Mouse (Mus musculus) bone marrow, adult 2 months (tissue): ENCODE measurements at regions not wholly inside any gene's neighbourhood (a gene's known extent, or its start where the extent isn't known, plus 50 kb on each side); places are given as distances from the start of the nearest gene placed in this dataset.

Source experiments
- H3K27ac ChIP-seq: fragments of 200-500 bp; 2 replicates; pipeline ENCODE4 v1.5.1; 2012; ENCODE audit warnings: low read depth, mild to moderate bottlenecking, control low read depth, inconsistent platforms, low read length; ENCODE audit not compliant: control insufficient read depth, poor library complexity, insufficient read depth
- H3K4me1 ChIP-seq: fragments of 200-500 bp; 2 replicates; pipeline ENCODE4 v1.6.1; 2011; ENCODE audit warnings: low read length; ENCODE audit not compliant: control insufficient read depth, insufficient read depth
- H3K4me3 ChIP-seq: fragments of 200-500 bp; replicated peaks from 2 replicates; pipeline ENCODE3; 2011; ENCODE audit warnings: mild to moderate bottlenecking, low read depth, low read length, control low read depth; ENCODE audit not compliant: control insufficient read depth
- CTCF ChIP-seq: fragments of 200-500 bp; IDR thresholded peaks from 2 replicates; pipeline ENCODE4 v1.5.1; 2011; ENCODE audit warnings: low read length, control low read depth; ENCODE audit not compliant: control insufficient read depth, insufficient read depth
- POLR2A ChIP-seq: fragments of 200-500 bp; IDR thresholded peaks from 2 replicates; pipeline ENCODE4 v1.6.1; 2011; ENCODE audit warnings: low read depth, mild to moderate bottlenecking, control low read depth, low read length, borderline replicate concordance; ENCODE audit not compliant: control insufficient read depth
- WGBS: fragments of 180-500 bp; shearing (Covaris S2); methylation state at CpG from one replicate; pipeline ENCODE4 v1.1.7; 2018; 5-methylcytosine and 5-hydroxymethylcytosine counted together

DNA sequence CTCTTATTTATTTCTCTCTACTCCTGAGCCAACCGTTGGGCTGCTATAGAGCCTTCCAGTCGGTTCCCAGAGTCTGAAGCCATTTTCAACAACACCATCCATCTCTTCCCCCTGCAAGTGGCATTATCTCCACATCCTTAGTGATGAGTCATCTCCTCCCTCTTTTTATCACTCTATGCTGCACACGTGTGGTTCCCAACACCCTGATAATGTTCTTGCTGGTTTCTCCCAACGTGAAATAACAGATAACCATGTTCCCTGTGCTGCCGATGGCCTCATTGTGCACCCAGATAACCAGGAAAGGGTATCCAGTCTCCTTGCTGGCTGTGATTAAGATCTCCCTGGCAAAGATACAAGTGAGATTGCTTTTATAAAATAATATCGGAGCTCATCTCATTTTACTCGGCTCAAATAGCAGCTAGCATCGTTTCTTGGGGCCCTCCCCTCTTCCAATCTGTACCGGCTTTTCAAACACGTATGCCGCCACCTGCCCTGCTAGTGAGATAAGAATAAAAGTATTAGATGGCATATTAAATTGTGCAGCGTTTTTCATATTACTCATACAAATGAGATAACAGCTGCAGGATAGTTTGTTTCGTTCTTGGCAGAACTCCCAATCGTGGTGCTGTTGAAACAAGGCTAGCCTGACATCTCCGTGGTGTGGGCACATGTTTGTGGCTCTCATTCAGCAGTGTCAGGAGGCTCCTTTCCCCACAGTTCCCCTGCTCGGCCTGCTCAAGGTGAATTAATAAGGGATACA, 250.3 kb upstream of the Ppp2r3a start:
- WGBS: 67% methylated on average over 16 of the region's 16 CpGs

DNA sequence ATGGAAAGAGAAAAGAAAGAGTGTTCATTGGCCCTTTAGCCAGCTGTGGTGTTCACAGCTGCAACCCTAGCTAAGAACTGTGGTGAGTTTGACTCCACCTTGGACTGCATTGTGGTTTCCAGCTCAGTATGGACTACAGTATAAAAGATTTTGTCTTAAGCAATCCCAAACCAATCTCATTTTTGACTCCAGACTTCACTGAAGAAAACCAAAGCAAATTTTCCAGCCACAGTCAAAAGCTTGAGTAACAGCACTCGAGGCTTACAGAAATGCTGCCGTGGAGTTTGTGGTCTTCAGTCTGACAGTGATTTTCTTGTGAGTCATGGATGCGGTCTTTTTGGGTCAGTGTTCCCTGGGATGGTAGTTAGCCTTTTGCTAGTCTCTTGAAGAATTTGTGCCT, 249.4 kb upstream of the Ppp2r3a start:
- no peak for TF ChIP-seq CTCF
- TF ChIP-seq POLR2A: no peak
- Histone ChIP-seq H3K27ac (no peak overlapping the region), H3K4me3 (no peak overlapping the region), H3K4me1 (no peaks in the 10 kb centered on the region)
- 71% methylated on average over 3 of the region's 3 CpGs for WGBS

More for the DNA sequence above, 250.3 kb upstream of the Ppp2r3a start:
- H3K4me3 ChIP-seq: no peak overlapping the region
- H3K4me1 ChIP-seq: no peaks in the 10 kb centered on the region
- no peak overlapping the region for H3K27ac ChIP-seq
- no peak for TF ChIP-seq CTCF
- TF ChIP-seq POLR2A: no peak

DNA sequence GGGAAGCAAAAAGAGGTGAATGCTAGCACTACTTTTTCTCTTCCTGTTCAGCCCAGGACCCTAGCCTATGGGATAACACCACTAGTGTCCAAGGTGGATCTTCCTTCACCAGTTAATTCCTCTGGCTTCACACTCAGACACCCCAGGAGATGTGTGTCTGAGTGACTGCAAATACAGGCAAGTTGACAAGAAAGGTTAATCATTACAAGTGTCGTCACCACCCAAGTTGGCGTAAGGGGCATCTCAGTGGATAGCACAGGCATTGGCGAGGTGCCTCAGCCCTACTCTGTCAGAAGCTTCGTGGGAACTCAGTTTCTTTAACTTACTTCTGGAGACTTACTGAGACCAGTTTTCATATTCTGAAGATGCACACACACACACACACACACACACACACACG, 247.1 kb upstream of the Ppp2r3a start:
- no peak overlapping the region for H3K27ac ChIP-seq
- WGBS: 86% methylated on average over 5 of the region's 5 CpGs
- H3K4me1 ChIP-seq: no peaks in the 10 kb centered on the region
- TF ChIP-seq POLR2A: no peak
- no peak for TF ChIP-seq CTCF
- H3K4me3 ChIP-seq: no peak overlapping the region

DNA sequence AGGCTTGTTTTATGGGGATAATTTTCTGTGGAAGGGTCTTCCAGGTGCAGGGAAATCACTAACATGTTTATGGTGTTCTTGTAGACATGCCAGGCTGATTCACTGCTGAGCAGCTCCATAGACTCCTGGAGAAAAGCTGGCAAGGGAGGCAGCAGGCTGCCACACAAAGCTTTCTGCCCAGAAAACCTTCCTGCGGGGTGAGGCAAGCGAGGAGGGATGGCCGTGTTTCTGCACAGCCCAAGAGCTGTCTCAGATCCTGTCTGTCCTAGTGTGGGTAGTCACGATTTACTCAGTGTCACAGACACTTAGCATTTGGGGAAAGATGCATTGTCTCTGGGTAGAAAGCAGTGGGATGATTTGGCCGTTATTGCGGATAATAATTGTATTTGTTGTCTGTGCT, 244.2 kb upstream of the Ppp2r3a start:
- H3K4me1 ChIP-seq: no peaks in the 10 kb centered on the region
- H3K4me3 ChIP-seq: no peak overlapping the region
- H3K27ac ChIP-seq: no peak overlapping the region
- 79% methylated on average over 6 of the region's 6 CpGs for WGBS
- TF ChIP-seq CTCF (no peak), POLR2A (no peak)

DNA sequence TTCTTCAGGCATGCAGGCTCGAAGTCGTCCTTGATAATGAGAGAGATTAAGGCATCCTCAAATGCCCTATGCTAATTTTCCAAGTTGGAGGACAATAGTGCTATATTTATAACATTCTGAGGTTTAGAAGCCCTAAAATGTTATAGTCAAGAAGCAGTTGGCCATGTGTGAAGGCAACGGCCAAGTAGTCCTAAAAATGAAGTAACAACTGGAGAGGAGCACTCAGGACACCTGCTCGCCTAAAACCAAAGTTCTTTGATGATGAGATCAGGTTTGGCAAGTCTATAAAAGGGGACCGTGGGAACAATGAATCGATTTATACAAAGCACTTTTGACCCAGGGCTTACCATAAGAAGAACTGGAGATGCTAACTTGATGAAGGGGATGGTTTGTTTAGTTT, 237.4 kb upstream of the Ppp2r3a start:
- Histone ChIP-seq H3K4me3 (no peak overlapping the region), H3K4me1 (no peaks in the 10 kb centered on the region), H3K27ac (no peak overlapping the region)
- TF ChIP-seq POLR2A (no peak), CTCF (no peak)
- 81% methylated on average over 6 of the region's 6 CpGs for WGBS

DNA sequence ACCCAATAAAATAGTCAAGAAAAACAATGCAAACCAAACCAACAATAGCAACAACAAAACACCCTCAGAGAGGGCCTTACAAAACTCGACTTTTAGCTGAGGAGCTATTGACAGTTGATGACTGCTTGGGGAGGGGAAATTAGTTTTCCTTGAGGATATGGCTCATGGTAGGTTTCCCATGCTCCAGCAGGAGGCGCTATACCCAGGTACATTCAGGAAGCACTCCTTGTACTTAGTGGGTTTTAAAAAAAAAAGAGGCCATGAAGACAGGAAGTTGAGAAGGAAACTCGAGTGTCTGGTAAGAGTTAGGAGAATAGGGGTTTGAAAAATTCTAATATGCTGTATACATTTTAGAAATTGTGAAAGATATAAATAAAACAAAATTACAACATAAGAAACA, 224.6 kb upstream of the Ppp2r3a start:
- TF ChIP-seq CTCF (no peak), POLR2A (no peak)
- H3K4me3 ChIP-seq: no peak overlapping the region
- 41% methylated on average over 3 of the region's 3 CpGs for WGBS
- no peak overlapping the region for H3K27ac ChIP-seq
- no peaks in the 10 kb centered on the region for H3K4me1 ChIP-seq

DNA sequence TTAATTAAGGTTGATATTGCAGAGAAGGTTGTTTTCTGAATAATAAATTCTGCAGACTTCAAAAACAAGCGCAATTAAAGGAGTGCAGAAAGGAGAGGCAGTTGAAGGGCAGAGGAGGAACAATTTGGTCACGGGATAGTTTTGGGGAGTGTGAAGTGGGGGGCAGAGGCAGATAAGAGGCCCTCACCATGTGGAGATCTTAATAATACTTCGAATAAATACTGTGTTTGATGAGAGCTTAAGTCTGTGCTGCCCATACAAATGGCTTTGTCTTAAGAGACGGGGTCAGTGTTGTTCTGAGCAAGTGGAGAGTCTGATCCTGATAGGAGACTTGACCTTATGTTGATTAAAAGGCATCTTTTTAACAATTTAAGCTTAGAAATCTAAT, 221.5 kb upstream of the Ppp2r3a start:
- TF ChIP-seq CTCF (no peak), POLR2A (no peak)
- H3K27ac ChIP-seq: no peak overlapping the region
- H3K4me1 ChIP-seq: no peaks in the 10 kb centered on the region
- 74% methylated on average over 4 of the region's 4 CpGs for WGBS
- no peak overlapping the region for H3K4me3 ChIP-seq

DNA sequence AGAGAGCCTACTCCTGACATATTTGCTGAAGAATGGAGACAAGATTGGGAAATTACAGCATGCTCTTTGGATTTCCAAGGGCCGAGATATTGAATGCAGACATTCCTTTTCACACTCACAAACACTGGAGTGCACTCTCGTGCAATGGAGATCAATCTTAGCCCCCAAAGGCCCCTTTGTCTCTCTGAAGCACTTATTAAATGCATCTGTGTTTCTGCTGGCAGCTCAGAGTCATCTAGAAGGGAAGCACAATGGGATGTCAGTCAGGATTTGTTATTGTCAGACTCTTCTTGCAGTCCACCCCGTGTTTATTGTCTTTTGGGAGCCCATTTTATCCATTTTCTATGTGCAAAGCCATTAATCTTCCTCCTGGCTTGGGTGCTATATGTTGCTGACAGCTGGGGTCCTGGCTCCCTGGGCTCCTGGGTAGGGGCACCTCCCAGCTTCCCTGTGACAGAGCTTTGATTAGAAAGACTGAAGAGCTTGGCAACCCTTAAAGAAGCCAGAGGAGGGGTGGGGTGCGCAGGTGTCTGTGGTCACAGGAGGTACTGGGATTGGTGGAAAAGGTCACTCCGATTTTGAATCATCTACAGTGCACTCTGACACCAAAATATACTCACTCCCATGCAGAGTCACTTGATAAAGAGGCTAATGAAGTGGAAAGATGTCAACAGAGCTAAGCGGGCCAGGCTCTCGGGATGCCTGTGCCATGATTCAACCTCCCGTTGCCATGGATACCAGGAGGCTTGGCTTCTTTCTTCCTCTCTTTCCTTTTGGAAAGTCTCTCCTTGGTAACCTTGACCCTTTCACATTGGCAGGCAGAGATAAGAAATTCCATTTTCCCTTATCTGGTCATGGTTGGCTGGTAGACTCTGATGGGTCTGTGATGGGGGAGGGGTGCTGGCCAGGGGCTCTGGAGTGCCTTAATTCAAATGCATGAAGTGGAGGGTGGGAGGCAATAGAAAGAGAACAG, 220.8 kb upstream of the Ppp2r3a start:
- TF ChIP-seq POLR2A: no peak
- TF ChIP-seq CTCF: no peak
- 71% methylated on average over 8 of the region's 8 CpGs for WGBS
- Histone ChIP-seq H3K27ac (no peak overlapping the region), H3K4me3 (no peak overlapping the region), H3K4me1 (no peaks in the 10 kb centered on the region)

DNA sequence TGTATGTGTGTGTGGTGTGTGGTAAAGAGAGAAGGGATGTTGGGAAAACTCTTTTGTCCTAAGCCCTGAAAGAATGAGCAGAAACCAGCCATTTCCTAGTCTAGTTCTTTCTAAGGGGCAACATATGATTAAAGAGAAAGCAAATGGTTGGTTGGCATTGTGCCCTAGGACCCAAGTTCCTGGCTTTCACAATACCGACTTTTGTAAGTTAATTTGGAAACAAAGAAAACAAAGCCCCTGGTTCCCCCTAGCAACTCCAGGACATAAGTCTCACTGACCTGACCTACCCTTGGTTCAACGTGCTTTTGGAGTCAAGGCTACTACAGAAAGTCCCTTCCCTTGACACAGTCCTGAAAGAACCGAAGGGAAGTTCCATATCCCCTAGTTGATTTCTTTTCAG, 220.1 kb upstream of the Ppp2r3a start:
- no peaks in the 10 kb centered on the region for H3K4me1 ChIP-seq
- H3K27ac ChIP-seq: no peak overlapping the region
- 53% methylated on average over 3 of the region's 3 CpGs for WGBS
- H3K4me3 ChIP-seq: no peak overlapping the region
- no peak for TF ChIP-seq POLR2A
- TF ChIP-seq CTCF: no peak
